19 mouse cellular contexts compared by ENCODE assay signal in the genomic region with DNA sequence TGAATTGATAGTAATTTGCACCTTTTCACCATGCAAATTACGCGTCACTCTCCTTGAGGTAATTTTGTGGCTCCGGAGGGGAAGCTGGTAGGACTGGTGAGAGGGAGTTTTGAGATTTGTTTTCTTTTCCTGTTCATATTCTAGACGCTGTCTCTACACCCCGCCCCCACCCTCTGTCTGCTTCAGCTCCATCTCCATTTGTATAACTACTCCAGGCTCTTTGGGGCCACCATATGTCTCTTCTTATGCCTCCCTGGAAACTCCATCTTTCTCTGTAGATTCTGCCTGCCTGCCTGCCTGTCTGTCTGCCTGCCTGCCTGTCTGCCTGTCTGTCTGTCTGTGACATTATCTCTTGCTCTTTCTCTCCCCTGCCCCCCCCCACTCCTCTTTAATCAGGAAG. TPM values are rescaled to one million over a fixed set of nuclear protein-coding genes. Genes with fewer than 3 reads are reported as not detected.
DNase-seq lines count a peak whose midpoint lies in the region; ATAC-seq and TF ChIP-seq lines count a peak whose summit lies in the region.
"Had no signal": no experiment of that assay in that cellular context is flagged by ENCODE, and none has a peak within 500 bp of the region (broad histone marks: within the 10 kb centered on the region; RNA-seq: fewer than 3 reads in every experiment).

No protein-coding gene starts in this region.

- H3K4me2 ChIP-seq in hindbrain, embryonic 11.5 days (replicated peaks; ENCODE audit: low read depth, low read length), result no peak overlapping the region
- H3K4me2 ChIP-seq in hindbrain, postnatal 0 days (ENCODE audit: low read depth, low read length), result no peak overlapping the region
- H3K4me2 ChIP-seq in forebrain, embryonic 13.5 days, result no peak overlapping the region

- H3K36me3 ChIP-seq in hindbrain, embryonic 11.5 days (ENCODE audit: control insufficient read depth, insufficient read depth, low read length), result no peaks in the 10 kb centered on the region
- H3K36me3 ChIP-seq in hindbrain, postnatal 0 days (ENCODE audit: insufficient read depth, low read length), result no peaks in the 10 kb centered on the region
- no peaks in the 10 kb centered on the region for H3K36me3 ChIP-seq in forebrain, embryonic 13.5 days (ENCODE audit: poor library complexity, severe bottlenecking)
- no peaks in the 10 kb centered on the region for H3K36me3 ChIP-seq in limb, embryonic 10.5 days

- no peaks in the 10 kb centered on the region for H3K27me3 ChIP-seq in hindbrain, embryonic 11.5 days (ENCODE audit: control insufficient read depth, insufficient read depth, low read length)
- H3K27me3 ChIP-seq in hindbrain, postnatal 0 days (ENCODE audit: insufficient read depth, low read length), result no peaks in the 10 kb centered on the region
- H3K27me3 ChIP-seq in forebrain, embryonic 13.5 days, result no peaks in the 10 kb centered on the region
- H3K27me3 ChIP-seq in limb, embryonic 10.5 days (ENCODE audit: low read depth, poor library complexity, severe bottlenecking), result no peaks in the 10 kb centered on the region

- intact Hi-C loops in gastrocnemius, adult 2 months (cut with DNase I), result no loop called here

- TF ChIP-seq CTCF in hindbrain, postnatal 0 days (IDR thresholded peaks at IDR 0.05; ENCODE audit: low read depth), result no peak
- no peak for TF ChIP-seq CTCF in gastrocnemius, adult 2 months (IDR thresholded peaks at IDR 0.05)

- 0 out of 2 replicates have a peak, but pooled peaks have one; percentile 8 for ATAC-seq in hindbrain, embryonic 11.5 days (ENCODE audit: low FRiP score)
- no peak for ATAC-seq in hindbrain, postnatal 0 days
- ATAC-seq in forebrain, embryonic 13.5 days, result no peak
- ATAC-seq: intestine, embryonic 16.5 days; liver, postnatal 0 days had no signal

- 72% methylated on average over 5 of the region's 5 CpGs for WGBS in hindbrain, embryonic 11.5 days
- WGBS in hindbrain, postnatal 0 days, result 61% methylated on average over 5 of the region's 5 CpGs
- 64% methylated on average over 5 of the region's 5 CpGs for WGBS in forebrain, embryonic 13.5 days
- 76% methylated on average over 5 of the region's 5 CpGs for WGBS in limb, embryonic 10.5 days

- no peak overlapping the region for H3K9ac ChIP-seq in hindbrain, embryonic 11.5 days (ENCODE audit: low read depth, low read length)
- H3K9ac ChIP-seq in hindbrain, postnatal 0 days (replicated peaks; ENCODE audit: low read length), result no peak overlapping the region
- H3K9ac ChIP-seq in forebrain, embryonic 13.5 days, result no peak overlapping the region
- H3K9ac ChIP-seq: liver, postnatal 0 days had no signal

- H3K27ac ChIP-seq in hindbrain, embryonic 11.5 days (ENCODE audit: low read depth, low read length), result peak overlapping the region; percentile 56
- no peak overlapping the region for H3K27ac ChIP-seq in hindbrain, postnatal 0 days
- peak overlapping the region; percentile 67 for H3K27ac ChIP-seq in forebrain, embryonic 13.5 days
- 0 out of 2 replicates have a peak overlapping the region, but pooled peaks have one; percentile 3 for H3K27ac ChIP-seq in limb, embryonic 10.5 days
- no peak overlapping the region for H3K27ac ChIP-seq in gastrocnemius, adult 2 months
- H3K27ac ChIP-seq: kidney, postnatal 0 days had no signal

- no peak for DNase-seq in hindbrain, embryonic 11.5 days (ENCODE audit: low spot score)
- no peak for DNase-seq in hindbrain, postnatal 0 days (ENCODE audit: low spot score)
- DNase-seq in brain, adult 2 months (ENCODE audit: low read depth, low spot score), result peak; percentile 78
- no peak for DNase-seq in limb, embryonic 10.5 days (ENCODE audit: low spot score)
- DNase-seq in spleen, postnatal 36 days (ENCODE audit: low spot score in 2 of 2), result no peak
- DNase-seq in gastrocnemius, adult 2 months, result no peak
- DNase-seq in layer of hippocampus, adult 8-10 months (ENCODE audit: low spot score in 2 of 2), result no peak
- DNase-seq: adrenal gland, postnatal 14 days; B cell, adult 2 months; cerebellum, adult 9-10 months; heart, adult 18-20 months; heart, postnatal 4 days; liver; liver, postnatal 0 days; lung, postnatal 14 days; right cerebral cortex, postnatal 14 days had no signal

- H3K4me3 ChIP-seq in hindbrain, embryonic 11.5 days (ENCODE audit: low read depth, low read length), result no peak overlapping the region
- no peak overlapping the region for H3K4me3 ChIP-seq in hindbrain, postnatal 0 days (ENCODE audit: low read length)
- no peak overlapping the region for H3K4me3 ChIP-seq in forebrain, embryonic 13.5 days
- H3K4me3 ChIP-seq in limb, embryonic 10.5 days, result no peak overlapping the region
- no peak overlapping the region for H3K4me3 ChIP-seq in gastrocnemius, adult 2 months

- no peaks in the 10 kb centered on the region for H3K9me3 ChIP-seq in hindbrain, embryonic 11.5 days (ENCODE audit: control insufficient read depth, low read length)
- H3K9me3 ChIP-seq in hindbrain, postnatal 0 days (ENCODE audit: low read length), result no peaks in the 10 kb centered on the region
- no peaks in the 10 kb centered on the region for H3K9me3 ChIP-seq in forebrain, embryonic 13.5 days (replicated peaks)
- H3K9me3 ChIP-seq in limb, embryonic 10.5 days (replicated peaks), result no peaks in the 10 kb centered on the region

- H3K4me1 ChIP-seq in hindbrain, embryonic 11.5 days (replicated peaks; ENCODE audit: control insufficient read depth, insufficient read depth, low read length), result peaks cover 9% of the 10 kb centered on the region
- peaks cover 21% of the 10 kb centered on the region for H3K4me1 ChIP-seq in hindbrain, postnatal 0 days (ENCODE audit: insufficient read depth, low read length)
- peaks cover 62% of the 10 kb centered on the region for H3K4me1 ChIP-seq in forebrain, embryonic 13.5 days
- peaks cover 13% of the 10 kb centered on the region for H3K4me1 ChIP-seq in limb, embryonic 10.5 days

RNA-seq across cellular contexts. Expression of gene Calm1, which starts 26.8 kb away (rescaled TPM):
- 1,456 and 1,584 TPM in 2 replicates for polyA plus RNA-seq in hindbrain, embryonic 11.5 days (2014; fragmentation: Nextera tagmentation; extraction: Ambion mirVana)
- total RNA-seq in hindbrain, postnatal 0 days (2014; rRNA removed), result 1,139 and 1,416 TPM in 2 replicates
- polyA plus RNA-seq in hindbrain, postnatal 0 days (2015; fragmentation: Nextera tagmentation; extraction: Ambion mirVana), result 4,078 and 4,190 TPM in 2 replicates
- polyA plus RNA-seq in forebrain, embryonic 13.5 days (2015; fragmentation: Nextera tagmentation; extraction: Ambion mirVana), result 1,816 and 2,096 TPM in 2 replicates
- polyA plus RNA-seq in limb, embryonic 10.5 days (2016; fragmentation: Nextera tagmentation; extraction: Ambion mirVana), result 1,121 and 1,290 TPM in 2 replicates
- total RNA-seq in gastrocnemius, adult 2 months (2021), result 100 to 1,000 TPM; 513 to 579 TPM
- 1,000 to 10,000 TPM; 1,770 to 1,934 (median 1,827) TPM for total RNA-seq in layer of hippocampus, adult 8-10 months (2022)

Comparison
In these comparisons a context has a peak if more than half of its experiments do, and no peak if none do; other contexts are left out.
1. H3K27ac ChIP-seq: peak in hindbrain, embryonic 11.5 days (single experiment), forebrain, embryonic 13.5 days (single experiment) and limb, embryonic 10.5 days (single experiment); none in hindbrain, postnatal 0 days (single experiment) and gastrocnemius, adult 2 months (single experiment).